Mouse (Mus musculus) testis, adult 2 months (tissue): Measurements from ENCODE around the gene Atp2b2.

Experiments used
- CTCF ChIP-seq: fragments of 200-500 bp; IDR thresholded peaks from 2 replicates; pipeline ENCODE4 v1.5.1; 2012; ENCODE audit warnings: low read depth, mild to moderate bottlenecking, inconsistent platforms, low read length, moderate library complexity; ENCODE audit not compliant: control insufficient read depth, insufficient read depth, insufficient replicate concordance
- POLR2A ChIP-seq: fragments of 200-500 bp; IDR thresholded peaks from 2 replicates; pipeline ENCODE4 v1.6.1; 2012; ENCODE audit warnings: low read depth, mild to moderate bottlenecking, inconsistent platforms, low read length, moderate library complexity; ENCODE audit not compliant: control insufficient read depth

- TF ChIP-seq POLR2A (no peak), CTCF (no peak)
Measured at GRCm38 (mm10) chr6:113896023-113896422, 146.4 kb downstream of the Atp2b2 start.
